Mouse (Mus musculus) lung, adult 2 months (tissue): ENCODE data around the gene Grk6. TPM values are rescaled to one million over a fixed set of nuclear protein-coding genes. Genes with fewer than 3 reads are reported as not detected.

Experiments used
- DNase-seq: peaks from one replicate; pipeline ENCODE4 v3.0.0; 2022
- H3K4me1 ChIP-seq: fragments of 200-500 bp; 2 replicates; pipeline ENCODE4 v1.6.1; 2011; ENCODE audit warnings: low read length; ENCODE audit not compliant: control insufficient read depth, insufficient read depth
- H3K4me3 ChIP-seq: fragments of 200-500 bp; replicated peaks from 2 replicates; pipeline ENCODE3; 2011; ENCODE audit warnings: low read depth, mild to moderate bottlenecking, control low read depth, low read length; ENCODE audit errors: extremely low read depth
- CTCF ChIP-seq: fragments of 200-500 bp; IDR thresholded peaks from 2 replicates; pipeline ENCODE4 v1.5.1; 2011; ENCODE audit warnings: mild to moderate bottlenecking, low read length, control low read depth; ENCODE audit not compliant: insufficient read depth
- POLR2A ChIP-seq: fragments of 200-500 bp; IDR thresholded peaks from 2 replicates; pipeline ENCODE4 v1.6.1; 2011; ENCODE audit warnings: low read depth, mild to moderate bottlenecking, control low read depth, low read length, borderline replicate concordance; ENCODE audit errors: extremely low read depth
- WGBS: fragments of 180-500 bp; shearing (Covaris S2); methylation state at CpG from one replicate; pipeline ENCODE4 v1.1.7; 2018; 5-methylcytosine and 5-hydroxymethylcytosine counted together
- polyA plus RNA-seq: library from polyadenylated mRNA; depleted of rRNA; stranded (reverse); fragments of >200 nt; gene quantifications from 2 replicates; pipeline ENCODE4 v1.2.3, GENCODE M21; 2012

Grk6 gene
- polyA plus RNA-seq, 1 experiment, result 55.5 TPM

DNA sequence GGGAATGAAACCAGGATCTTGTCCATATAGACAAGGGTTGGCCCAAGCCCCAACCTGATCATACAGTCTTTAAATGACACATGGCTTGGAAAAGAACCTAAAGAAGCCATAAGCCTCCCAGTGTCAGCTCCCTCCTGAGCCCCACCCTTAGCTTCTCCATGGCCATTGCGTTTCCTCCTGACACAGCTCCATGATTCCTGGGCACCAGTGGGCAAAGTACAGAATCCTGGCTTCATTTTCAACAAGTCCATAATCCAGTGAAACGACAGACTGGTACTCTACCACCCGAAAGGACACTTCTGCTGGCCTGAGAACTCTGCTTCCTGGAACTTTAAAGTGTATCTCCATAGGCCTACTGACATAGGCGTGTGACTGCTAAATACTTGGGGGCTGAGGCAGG lies 37.5 kb upstream of the Grk6 start:
- no peak for TF ChIP-seq CTCF
- Histone ChIP-seq H3K4me1 (no peaks in the 10 kb centered on the region), H3K4me3 (no peak overlapping the region)
- DNase-seq, result no peak
- WGBS, result 86% methylated on average over 4 of the region's 4 CpGs

DNA sequence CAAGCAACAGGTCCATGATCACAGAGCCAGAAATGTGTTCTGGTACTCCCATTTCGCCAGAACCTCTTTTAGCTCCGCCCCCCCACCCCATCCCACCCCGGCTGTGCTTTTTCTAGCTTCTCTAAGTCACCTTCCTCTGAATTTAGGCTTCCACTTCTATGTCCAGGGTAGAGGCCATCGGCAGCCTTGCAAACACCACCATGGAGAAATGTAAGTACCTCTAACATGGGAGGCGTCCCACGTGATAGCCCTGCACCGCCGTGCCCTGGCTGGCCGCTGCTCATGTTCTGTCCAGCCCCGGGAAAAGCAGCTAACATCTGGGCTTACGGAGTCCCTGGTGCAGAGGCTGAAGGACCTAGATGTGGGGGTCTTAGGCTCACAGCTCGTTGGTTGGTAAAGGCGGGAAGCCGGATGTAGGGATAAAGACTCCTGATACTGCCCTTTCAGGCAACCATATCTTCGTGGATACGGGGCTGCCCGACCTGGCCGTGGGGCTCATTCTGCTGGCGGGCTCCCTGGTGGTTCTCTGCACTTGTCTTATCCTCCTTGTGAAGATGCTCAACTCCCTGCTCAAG lies 36.2 kb upstream of the Grk6 start:
- no peaks in the 10 kb centered on the region for H3K4me1 ChIP-seq
- no peak for DNase-seq
- WGBS, result 82% methylated on average over 19 of the region's 19 CpGs
- no peak for TF ChIP-seq CTCF
- no peak for TF ChIP-seq POLR2A
- H3K4me3 ChIP-seq, result no peak overlapping the region

DNA sequence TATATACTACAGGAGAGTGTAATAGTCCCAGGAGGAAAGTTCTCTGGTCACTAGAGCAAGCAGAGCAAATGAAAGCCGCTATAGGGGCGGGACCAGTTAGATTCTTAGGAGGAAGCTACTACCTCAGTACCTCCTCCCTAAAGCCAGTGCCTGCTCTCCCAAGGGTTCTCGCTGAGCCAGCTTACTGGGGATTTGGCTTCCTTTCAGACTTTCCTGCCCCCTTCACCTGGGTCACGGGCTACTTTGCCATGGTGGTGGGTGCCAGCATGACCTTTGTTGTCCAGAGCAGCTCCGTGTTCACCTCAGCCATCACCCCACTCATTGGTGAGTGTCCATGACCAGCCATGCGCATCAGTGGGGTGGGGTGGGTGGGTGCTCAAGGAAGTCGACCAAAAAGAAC lies 33.0 kb upstream of the Grk6 start:
- no peak for DNase-seq
- TF ChIP-seq CTCF (no peak), POLR2A (no peak)
- H3K4me3 ChIP-seq, result no peak overlapping the region
- H3K4me1 ChIP-seq, result no peaks in the 10 kb centered on the region; the same call in 1 of the 2 replicates
- 71% methylated on average over 7 of the region's 7 CpGs for WGBS

DNA sequence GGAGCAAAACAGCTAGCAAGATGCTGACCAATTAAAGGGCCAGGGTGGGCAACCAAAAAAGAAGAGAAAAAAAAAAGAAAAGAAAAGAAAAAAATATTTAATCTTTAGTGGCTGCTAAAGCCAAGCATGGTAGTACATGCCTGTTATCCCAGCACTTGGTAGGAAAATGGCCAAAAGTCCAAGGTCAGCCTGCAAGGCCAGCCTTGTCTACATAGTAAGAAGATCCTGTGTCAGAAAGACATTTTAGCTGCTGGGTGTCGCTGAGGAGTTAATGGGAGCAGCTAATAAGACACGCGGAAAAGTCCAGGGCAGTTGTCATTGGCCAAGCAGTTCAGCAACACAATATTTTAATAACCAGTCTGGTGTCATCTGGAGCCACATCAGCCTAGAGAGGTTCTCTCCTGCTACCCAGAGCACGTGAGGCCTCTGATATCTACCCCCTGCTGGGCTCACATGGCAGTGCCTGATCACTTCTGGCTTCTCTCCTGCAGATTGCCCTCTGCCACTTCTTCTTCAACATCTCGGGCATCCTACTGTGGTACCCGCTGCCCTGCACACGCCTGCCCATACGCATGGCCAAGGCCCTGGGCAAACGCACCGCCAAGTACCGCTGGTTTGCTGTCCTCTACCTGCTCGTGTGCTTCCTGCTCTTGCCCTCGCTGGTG lies 32.1 kb upstream of the Grk6 start:
- no peak for DNase-seq
- Histone ChIP-seq H3K4me3 (no peak overlapping the region), H3K4me1 (no peaks in the 10 kb centered on the region; the same call in 1 of the 2 replicates)
- no peak for TF ChIP-seq POLR2A
- no peak for TF ChIP-seq CTCF
- WGBS, result 79% methylated on average over 13 of the region's 13 CpGs

DNA sequence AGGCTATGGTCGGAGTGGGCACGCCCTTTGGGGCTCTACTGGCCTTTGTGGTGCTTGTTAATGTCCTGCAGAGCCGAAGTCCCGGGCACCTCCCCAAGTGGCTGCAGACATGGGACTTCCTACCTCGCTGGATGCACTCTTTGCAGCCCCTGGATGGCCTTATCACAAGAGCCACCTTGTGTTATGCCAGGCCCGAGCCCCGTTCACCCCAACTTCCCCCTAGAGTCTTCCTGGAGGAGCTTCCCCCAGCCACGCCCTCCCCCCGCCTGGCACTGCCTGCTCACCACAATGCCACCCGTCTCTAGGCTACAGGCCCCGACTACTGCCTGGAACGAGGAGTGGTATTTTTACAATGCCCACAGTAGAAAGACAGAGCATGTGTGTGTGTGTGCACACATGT lies 31.5 kb upstream of the Grk6 start:
- peaks cover 2% of the 10 kb centered on the region; the same call in 1 of the 2 replicates for H3K4me1 ChIP-seq
- DNase-seq, result no peak
- H3K4me3 ChIP-seq, result no peak overlapping the region
- TF ChIP-seq POLR2A (no peak), CTCF (no peak)
- WGBS, result 63% methylated on average over 12 of the region's 12 CpGs

DNA sequence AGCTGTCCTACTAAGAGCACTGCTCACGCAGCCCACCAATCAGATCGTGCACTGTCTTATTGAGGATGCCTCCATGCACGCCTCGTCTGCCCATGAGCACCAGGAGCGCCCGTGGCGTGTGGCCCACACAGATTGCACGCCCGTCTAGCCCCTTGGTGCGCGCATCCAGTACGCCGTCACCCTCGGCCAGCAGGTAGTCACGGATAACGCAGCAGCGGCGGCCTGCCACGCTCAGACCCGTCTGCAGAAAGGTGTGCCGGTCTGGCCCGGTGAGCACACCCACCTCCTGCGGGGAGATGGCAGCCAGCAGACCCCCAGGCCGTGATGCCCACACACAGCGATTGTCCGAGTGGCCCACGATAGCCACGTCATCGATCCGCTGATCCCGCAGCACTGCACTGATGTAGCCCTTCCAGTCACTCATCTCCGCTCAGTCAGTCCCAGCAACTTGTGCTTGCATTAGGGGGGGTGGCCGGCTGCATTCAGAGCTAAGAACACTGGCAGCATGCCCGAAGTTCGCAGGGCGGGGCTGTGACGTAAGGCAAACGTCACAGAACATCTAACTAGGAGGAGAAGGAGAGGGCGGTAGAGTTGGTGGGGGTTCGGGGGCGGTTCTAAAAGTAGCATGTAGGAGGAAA lies 30.0 kb upstream of the Grk6 start, which contains the start of gene Pfn3:
Gene Pfn3 (minus strand): TSS at position 490 of the 638 bp plus-strand sequence.
- DNase-seq, result no peak
- Histone ChIP-seq H3K4me1 (peaks cover 2% of the 10 kb centered on the region; the same call in 1 of the 2 replicates), H3K4me3 (no peak within 1 kb of the TSS)
- no peak for TF ChIP-seq CTCF
- TF ChIP-seq POLR2A, result no peak
- WGBS, result 20% methylated on average over 41 of the region's 41 CpGs

DNA sequence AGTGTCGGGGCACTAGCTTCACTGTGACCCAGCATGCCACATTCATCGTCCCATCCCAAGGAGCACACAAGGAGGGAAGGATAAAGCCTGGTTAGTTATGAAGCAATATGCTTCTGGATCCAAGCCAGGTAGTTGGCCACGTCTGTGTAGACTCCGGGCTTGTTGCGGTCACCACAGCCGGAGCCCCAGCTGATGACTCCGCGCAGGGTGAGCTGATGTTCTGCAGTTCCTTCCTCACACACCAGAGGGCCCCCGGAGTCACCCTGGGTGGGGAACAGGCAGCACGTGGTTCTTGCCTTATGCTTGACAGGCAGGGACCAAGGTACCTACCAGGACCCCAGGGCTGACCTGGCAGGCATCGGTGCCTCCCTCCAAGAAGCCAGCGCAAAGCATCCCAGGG lies 26.9 kb upstream of the Grk6 start:
- 8% methylated on average over 12 of the region's 12 CpGs for WGBS
- peak; percentile 90 for DNase-seq
- TF ChIP-seq POLR2A, result no peak
- TF ChIP-seq CTCF, result peak; percentile 82
- no peak overlapping the region for H3K4me3 ChIP-seq
- H3K4me1 ChIP-seq, result peaks cover 6% of the 10 kb centered on the region; the same call in 1 of the 2 replicates

DNA sequence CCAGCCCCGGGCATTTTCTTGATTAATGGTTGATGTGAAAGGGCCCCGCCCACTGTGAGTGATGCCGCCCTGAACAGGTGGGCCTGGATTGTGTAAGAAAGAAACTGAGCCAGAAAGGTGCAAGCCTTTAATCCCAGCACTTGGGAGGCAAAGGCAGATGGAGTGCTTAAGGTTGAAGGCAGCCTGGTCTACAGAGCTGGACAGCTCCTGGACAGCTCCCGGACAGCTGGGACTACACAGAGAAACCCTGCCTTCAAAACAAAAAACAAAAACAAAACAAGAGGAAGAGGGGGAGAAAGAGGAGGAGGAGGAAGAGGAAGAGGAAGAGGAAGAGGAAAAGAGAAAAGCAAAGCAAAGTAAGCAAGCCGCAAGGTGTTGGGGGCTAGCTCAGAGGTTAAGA lies 25.7 kb upstream of the Grk6 start:
- TF ChIP-seq CTCF (no peak), POLR2A (no peak)
- no peak for DNase-seq
- H3K4me1 ChIP-seq, result peaks cover 6% of the 10 kb centered on the region; the same call in 1 of the 2 replicates
- no peak overlapping the region for H3K4me3 ChIP-seq
- WGBS, result 70% methylated on average over 5 of the region's 5 CpGs

DNA sequence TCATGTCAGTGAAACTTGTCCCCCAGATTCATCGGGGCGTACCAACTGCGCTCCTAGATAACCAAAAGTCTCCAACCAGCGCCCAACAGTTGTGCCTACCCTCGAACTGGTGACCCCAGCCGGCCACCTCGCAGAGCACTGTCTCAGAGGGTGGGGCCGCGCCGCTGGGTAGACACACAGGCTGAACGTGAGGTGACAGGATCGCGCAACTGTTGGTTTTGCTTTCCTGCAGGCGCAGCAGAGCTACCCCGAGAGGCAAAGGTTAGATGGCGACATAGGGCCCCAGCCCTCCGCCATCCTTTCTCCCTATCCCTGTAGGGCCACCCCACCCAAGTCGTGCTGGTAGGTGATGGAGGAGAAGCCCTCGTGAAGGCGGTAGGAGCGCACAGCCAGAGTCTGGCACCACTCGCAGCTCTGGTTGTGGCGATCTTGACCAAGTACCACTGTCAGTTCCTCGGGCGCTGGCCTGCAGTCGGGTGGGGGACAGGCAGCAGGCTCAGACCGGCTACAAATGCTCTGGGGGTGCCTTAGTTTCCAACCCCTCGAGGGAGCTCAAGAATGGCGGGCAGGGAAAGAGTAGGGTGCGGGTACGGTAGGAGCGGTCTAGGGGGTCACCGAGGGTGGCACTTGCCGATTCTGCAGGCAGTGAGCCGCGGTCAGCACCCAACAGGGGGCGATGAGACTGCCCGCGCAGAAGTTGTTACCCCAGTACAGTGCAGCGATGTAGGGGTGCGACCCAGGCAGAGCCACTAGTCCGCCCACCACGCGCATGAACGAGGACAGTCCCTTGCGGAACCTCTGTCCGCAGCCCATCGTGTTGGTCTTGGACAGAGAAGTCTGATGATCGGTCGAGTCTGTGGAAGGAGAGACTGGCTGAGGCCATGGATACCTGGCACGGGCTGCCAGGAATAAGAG lies 24.6 kb upstream of the Grk6 start:
- 25% methylated on average over 51 of the region's 51 CpGs for WGBS

More for the DNA sequence above, 24.6 kb upstream of the Grk6 start:
- DNase-seq, result no peak
- Histone ChIP-seq H3K4me1 (peaks cover 6% of the 10 kb centered on the region; the same call in 1 of the 2 replicates), H3K4me3 (no peak overlapping the region)
- TF ChIP-seq CTCF, result no peak
- no peak for TF ChIP-seq POLR2A
